Mouse (Mus musculus) liver, adult 2 months (tissue): ENCODE measurements around the gene Pde6d.

ENCODE experiments used
- CTCF ChIP-seq: fragments of 200-500 bp; IDR thresholded peaks from 2 replicates; pipeline ENCODE4 v1.5.1; 2011; ENCODE audit warnings: low read depth, low read length, control low read depth
- POLR2A ChIP-seq: fragments of 200-500 bp; IDR thresholded peaks from 2 replicates; pipeline ENCODE4 v1.6.1; 2011; ENCODE audit warnings: low read length, control low read depth; ENCODE audit not compliant: insufficient read depth; ENCODE audit errors: extremely low read depth

DNA sequence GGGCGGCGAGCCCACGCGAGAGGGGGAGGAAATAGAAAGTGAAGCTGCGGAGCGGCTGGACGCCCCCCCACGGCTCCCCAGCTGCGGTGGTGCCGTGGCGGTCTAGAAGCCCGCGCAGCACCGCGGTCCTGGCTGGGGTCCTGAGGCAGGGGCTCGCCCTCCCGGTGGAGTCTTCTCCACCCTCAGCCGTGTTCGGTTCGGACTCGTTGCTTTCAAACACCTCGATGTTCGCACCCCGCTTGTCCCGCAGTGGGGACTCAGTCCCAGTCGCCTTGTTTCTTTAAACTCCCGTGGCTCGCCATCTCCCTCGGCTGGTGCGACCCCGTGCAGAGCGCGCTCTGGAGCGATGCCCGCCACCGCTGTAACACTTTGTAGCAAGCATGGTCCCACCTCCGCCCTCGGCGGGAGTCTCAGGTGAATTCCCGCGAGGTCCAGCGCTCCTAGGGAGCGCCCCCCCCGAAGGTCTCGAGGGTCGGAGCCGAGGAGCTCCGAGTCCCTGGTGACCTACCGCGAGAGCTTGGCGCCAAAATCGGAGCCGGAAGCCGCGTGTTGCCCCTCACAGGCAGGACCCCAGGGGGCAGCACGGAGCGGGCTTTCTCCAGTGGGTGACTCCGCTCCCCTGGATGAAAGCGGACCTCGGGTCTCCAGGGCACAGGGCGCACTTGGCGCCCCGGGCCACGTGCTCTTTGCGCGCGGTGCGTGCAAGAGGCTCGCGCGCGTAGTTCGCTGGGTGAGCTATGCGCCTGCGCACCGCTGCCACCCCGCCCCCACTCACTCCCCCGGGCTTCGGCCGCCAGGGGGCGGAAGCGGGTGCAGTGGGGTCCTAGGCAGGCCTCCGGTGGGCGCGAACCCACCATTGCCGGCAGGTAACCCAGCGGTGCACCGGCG, 54.6 kb downstream of the Pde6d start:
- TF ChIP-seq POLR2A (peak; percentile 33; the same call in 1 of the 2 replicates), CTCF (peak; percentile 80)
